Mouse (Mus musculus) stomach, embryonic 15.5 days (tissue): ENCODE results near the gene Rras2. TPM values are rescaled to one million over a fixed set of nuclear protein-coding genes. Genes with fewer than 3 reads are reported as not detected.
A peak's percentile ranks its signal among the peaks of the same experiment; 100 is the strongest.

Experiments used
- ATAC-seq: fragments of 200-750 bp; cut with Nextera tagmentation; 2 replicates; pipeline ENCODE4 v1.8.0; 2017; ENCODE audit warnings: low read depth, moderate number of reproducible peaks, moderate TSS enrichment; ENCODE audit not compliant: insufficient read depth, low FRiP score
- H3K27ac ChIP-seq: fragments of 300-500 bp; sonication (generic); 2 replicates; pipeline ENCODE4 v1.5.1; 2015; ENCODE audit warnings: mild to moderate bottlenecking, inconsistent platforms
- H3K27me3 ChIP-seq: fragments of 300-500 bp; sonication (generic); replicated peaks from 2 replicates; pipeline ENCODE4 v1.6.1; 2015; ENCODE audit warnings: inconsistent platforms
- H3K36me3 ChIP-seq: fragments of 300-500 bp; sonication (generic); 2 replicates; pipeline ENCODE4 v1.6.1; 2015; ENCODE audit warnings: inconsistent platforms
- H3K4me1 ChIP-seq: fragments of 300-500 bp; sonication (generic); 2 replicates; pipeline ENCODE4 v1.6.1; 2015; ENCODE audit warnings: inconsistent platforms
- H3K4me2 ChIP-seq: fragments of 300-500 bp; sonication (generic); 2 replicates; pipeline ENCODE4 v1.6.1; 2015; ENCODE audit warnings: mild to moderate bottlenecking, inconsistent platforms
- H3K4me3 ChIP-seq: fragments of 300-500 bp; sonication (generic); replicated peaks from 2 replicates; pipeline ENCODE4 v1.5.1; 2015; ENCODE audit warnings: inconsistent platforms
- H3K9ac ChIP-seq: fragments of 300-500 bp; sonication (generic); 2 replicates; pipeline ENCODE4 v1.6.1; 2015; ENCODE audit warnings: inconsistent platforms
- H3K9me3 ChIP-seq: fragments of 300-500 bp; sonication (generic); 2 replicates; pipeline ENCODE4 v1.6.1; 2016; ENCODE audit warnings: inconsistent platforms
- whole genome bisulfite sequencing: fragments of 180-500 bp; shearing (Covaris S2); methylation state at CpG from one replicate; pipeline ENCODE4 v1.1.7; 2015; 5-methylcytosine and 5-hydroxymethylcytosine counted together
- polyA plus RNA-seq: library from polyadenylated mRNA; unstranded; fragments of >200 nt; fragmentation: Nextera tagmentation; extraction: Ambion mirVana; gene quantifications from 2 replicates; pipeline ENCODE4 v1.2.1, GENCODE M21; 2015

Gene Rras2
- polyA plus RNA-seq, 1 experiment from 2014 or later: 28.5 TPM

GRCm38 (mm10) chr7:114105886-114106285, 11.7 kb downstream of the Rras2 start:
- 80% methylated on average over 8 of the region's 8 CpGs for WGBS
- H3K36me3 ChIP-seq: no peaks in the 10 kb centered on the region
- H3K9ac ChIP-seq: no peak overlapping the region
- H3K4me3 ChIP-seq: no peak overlapping the region
- H3K27me3 ChIP-seq: no peaks in the 10 kb centered on the region
- H3K27ac ChIP-seq: no peak overlapping the region
- no peak overlapping the region for H3K4me2 ChIP-seq
- peaks cover 5% of the 10 kb centered on the region; the same call in 1 of the 2 replicates for H3K4me1 ChIP-seq
- ATAC-seq: no peak
- no peaks in the 10 kb centered on the region for H3K9me3 ChIP-seq

- Histone ChIP-seq H3K9ac (no peak overlapping the region), H3K36me3 (no peaks in the 10 kb centered on the region), H3K4me2 (no peak overlapping the region), H3K4me3 (no peak overlapping the region), H3K27me3 (no peaks in the 10 kb centered on the region), H3K4me1 (peaks cover 5% of the 10 kb centered on the region; the same call in 1 of the 2 replicates), H3K9me3 (no peaks in the 10 kb centered on the region), H3K27ac (no peak overlapping the region)
- WGBS: 63% methylated on average over 24 of the region's 24 CpGs
- ATAC-seq: no peak
Observed at GRCm38 (mm10) chr7:114103629-114104347, 13.8 kb downstream of the Rras2 start.

GRCm38 (mm10) chr7:114103152-114103551, 14.4 kb downstream of the Rras2 start:
- H3K4me3 ChIP-seq: no peak overlapping the region
- WGBS: 88% methylated on average over 4 of the region's 4 CpGs

GRCm38 (mm10) chr7:114102609-114103008, 15.0 kb downstream of the Rras2 start:
- WGBS: 70% methylated on average over 4 of the region's 4 CpGs
- H3K27ac ChIP-seq: no peak overlapping the region
- no peak for ATAC-seq

More at GRCm38 (mm10) chr7:114103152-114103551, 14.4 kb downstream of the Rras2 start:
- no peak overlapping the region for H3K9ac ChIP-seq
- no peak overlapping the region for H3K27ac ChIP-seq
- H3K9me3 ChIP-seq: no peaks in the 10 kb centered on the region
- no peak for ATAC-seq
- H3K4me1 ChIP-seq: peaks cover 5% of the 10 kb centered on the region; the same call in 1 of the 2 replicates
- H3K36me3 ChIP-seq: no peaks in the 10 kb centered on the region
- no peak overlapping the region for H3K4me2 ChIP-seq
- H3K27me3 ChIP-seq: no peaks in the 10 kb centered on the region

GRCm38 (mm10) chr7:114101412-114101811, 16.2 kb downstream of the Rras2 start:
- ATAC-seq: no peak
- 37% methylated on average over 3 of the region's 3 CpGs for WGBS
- no peak overlapping the region for H3K4me3 ChIP-seq
- H3K27ac ChIP-seq: no peak overlapping the region
- no peaks in the 10 kb centered on the region for H3K36me3 ChIP-seq
- no peak overlapping the region for H3K9ac ChIP-seq
- peaks cover 5% of the 10 kb centered on the region; the same call in 1 of the 2 replicates for H3K4me1 ChIP-seq
- no peaks in the 10 kb centered on the region for H3K27me3 ChIP-seq
- H3K9me3 ChIP-seq: no peaks in the 10 kb centered on the region
- H3K4me2 ChIP-seq: no peak overlapping the region

More at GRCm38 (mm10) chr7:114102609-114103008, 15.0 kb downstream of the Rras2 start:
- H3K36me3 ChIP-seq: no peaks in the 10 kb centered on the region
- H3K4me2 ChIP-seq: no peak overlapping the region
- H3K4me3 ChIP-seq: no peak overlapping the region
- H3K9me3 ChIP-seq: no peaks in the 10 kb centered on the region
- H3K9ac ChIP-seq: no peak overlapping the region
- H3K27me3 ChIP-seq: no peaks in the 10 kb centered on the region
- H3K4me1 ChIP-seq: peaks cover 5% of the 10 kb centered on the region; the same call in 1 of the 2 replicates

GRCm38 (mm10) chr7:114093548-114094174, 23.9 kb downstream of the Rras2 start:
- Histone ChIP-seq H3K4me1 (0 out of 2 replicates have a peak, but pooled peaks cover 3% of the 10 kb centered on the region), H3K27ac (no peak overlapping the region), H3K4me3 (no peak overlapping the region), H3K27me3 (no peaks in the 10 kb centered on the region), H3K36me3 (no peaks in the 10 kb centered on the region), H3K4me2 (no peak overlapping the region), H3K9me3 (no peaks in the 10 kb centered on the region), H3K9ac (no peak overlapping the region)
- ATAC-seq: no peak
- WGBS: 67% methylated on average over 8 of the region's 8 CpGs

GRCm38 (mm10) chr7:114090892-114091545, 26.6 kb downstream of the Rras2 start:
- Histone ChIP-seq H3K27ac (no peak overlapping the region), H3K9ac (no peak overlapping the region), H3K27me3 (no peaks in the 10 kb centered on the region), H3K4me3 (no peak overlapping the region), H3K4me2 (no peak overlapping the region), H3K4me1 (0 out of 2 replicates have a peak, but pooled peaks cover 13% of the 10 kb centered on the region), H3K9me3 (no peaks in the 10 kb centered on the region), H3K36me3 (no peaks in the 10 kb centered on the region)
- 56% methylated on average over 10 of the region's 10 CpGs for WGBS
- ATAC-seq: no peak

GRCm38 (mm10) chr7:114090231-114090630, 27.4 kb downstream of the Rras2 start:
- Histone ChIP-seq H3K4me1 (0 out of 2 replicates have a peak, but pooled peaks cover 14% of the 10 kb centered on the region), H3K4me3 (no peak overlapping the region), H3K27ac (no peak overlapping the region), H3K4me2 (no peak overlapping the region), H3K9ac (no peak overlapping the region), H3K27me3 (no peaks in the 10 kb centered on the region), H3K9me3 (no peaks in the 10 kb centered on the region), H3K36me3 (no peaks in the 10 kb centered on the region)
- ATAC-seq: no peak
- WGBS: 79% methylated on average over 3 of the region's 3 CpGs

GRCm38 (mm10) chr7:114088918-114089317, 28.7 kb downstream of the Rras2 start:
- Histone ChIP-seq H3K4me2 (no peak overlapping the region), H3K27me3 (no peaks in the 10 kb centered on the region), H3K27ac (no peak overlapping the region), H3K9ac (no peak overlapping the region), H3K4me3 (no peak overlapping the region), H3K4me1 (0 out of 2 replicates have a peak, but pooled peaks cover 11% of the 10 kb centered on the region), H3K36me3 (no peaks in the 10 kb centered on the region), H3K9me3 (no peaks in the 10 kb centered on the region)
- 54% methylated on average over 5 of the region's 5 CpGs for WGBS
- ATAC-seq: peak; percentile 70; the same call in 1 of the 2 replicates

- no peak overlapping the region for H3K9ac ChIP-seq
- H3K27me3 ChIP-seq: no peaks in the 10 kb centered on the region
- H3K4me3 ChIP-seq: no peak overlapping the region
- no peaks in the 10 kb centered on the region for H3K9me3 ChIP-seq
- 0 out of 2 replicates have a peak, but pooled peaks cover 11% of the 10 kb centered on the region for H3K4me1 ChIP-seq
- no peak overlapping the region for H3K27ac ChIP-seq
- WGBS: 18% methylated on average over 11 of the region's 11 CpGs
- ATAC-seq: no peak
- H3K36me3 ChIP-seq: no peaks in the 10 kb centered on the region
- no peak overlapping the region for H3K4me2 ChIP-seq
Observed at GRCm38 (mm10) chr7:114087986-114088385, 29.6 kb downstream of the Rras2 start.

- Histone ChIP-seq H3K27ac (no peak overlapping the region), H3K9ac (no peak overlapping the region)
- WGBS: 46% methylated on average over 6 of the region's 6 CpGs
Observed at GRCm38 (mm10) chr7:114087341-114087740, 30.2 kb downstream of the Rras2 start.

More at GRCm38 (mm10) chr7:114087341-114087740, 30.2 kb downstream of the Rras2 start:
- Histone ChIP-seq H3K4me1 (0 out of 2 replicates have a peak, but pooled peaks cover 11% of the 10 kb centered on the region), H3K9me3 (no peaks in the 10 kb centered on the region), H3K36me3 (no peaks in the 10 kb centered on the region), H3K27me3 (no peaks in the 10 kb centered on the region), H3K4me3 (no peak overlapping the region), H3K4me2 (no peak overlapping the region)
- no peak for ATAC-seq
